Mouse (Mus musculus): Measurements from ENCODE around the gene B230118H07Rik.
"Not testable (repeated sequence)": the region's sequence is repeated elsewhere in the genome, so short reads cannot be mapped to it uniquely, and the experiment has no call there.

DNA sequence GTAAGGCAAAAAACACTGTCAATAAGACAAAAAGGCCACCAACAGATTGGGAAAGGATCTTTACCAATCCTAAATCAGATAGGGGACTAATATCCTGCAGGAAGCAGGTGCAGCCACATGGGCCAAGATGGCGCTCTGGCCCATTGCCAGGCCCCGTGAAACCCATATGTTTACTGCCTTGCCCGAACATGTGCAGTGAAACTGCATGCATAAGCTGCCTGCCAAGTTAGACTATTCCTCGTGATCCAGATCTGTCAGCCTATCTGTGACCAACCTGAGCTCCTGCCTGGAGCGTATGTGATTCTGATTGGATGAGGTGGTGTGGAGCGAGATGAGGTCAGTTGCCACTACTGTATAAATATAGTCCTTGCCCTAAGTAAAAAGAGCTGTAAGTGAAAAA lies 112.4 kb downstream of the B230118H07Rik start:
- not testable (repeated sequence) for TF ChIP-seq CTCF, EP300 (IDR thresholded peaks at IDR 0.05; ENCODE audit: low read depth)

Measured in liver, embryonic 14.5 days (tissue).